Mouse (Mus musculus) kidney, postnatal 10 days (tissue): Measurements from ENCODE around the gene 1700057G04Rik.

ENCODE experiments used
- DNase-seq: peaks from one replicate; pipeline ENCODE4 v3.0.0; 2021; ENCODE audit warnings: mixed read lengths

The 1700057G04Rik gene

DNA sequence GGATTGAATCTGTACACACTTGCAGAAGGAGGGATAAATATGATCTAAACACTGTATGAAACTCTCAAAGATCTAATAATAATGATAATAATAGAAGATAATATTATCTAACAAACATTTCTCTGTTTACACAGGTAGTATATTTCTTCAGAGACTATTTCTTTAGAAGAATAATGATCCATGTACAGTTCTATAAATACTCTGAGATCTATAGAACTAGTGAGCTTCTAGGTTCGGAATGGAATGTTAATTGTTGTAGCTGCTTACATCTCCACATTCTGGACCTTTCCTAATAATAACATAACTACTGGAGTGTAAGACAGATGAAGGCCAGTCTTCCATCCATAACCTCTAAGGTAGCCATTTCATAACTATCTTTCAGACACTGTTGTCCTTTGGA lies at the start of gene 1700057G04Rik:
Gene 1700057G04Rik, plus strand, starts transcription at position 301 of the 400 bp plus-strand sequence.
- no peak for DNase-seq

DNA sequence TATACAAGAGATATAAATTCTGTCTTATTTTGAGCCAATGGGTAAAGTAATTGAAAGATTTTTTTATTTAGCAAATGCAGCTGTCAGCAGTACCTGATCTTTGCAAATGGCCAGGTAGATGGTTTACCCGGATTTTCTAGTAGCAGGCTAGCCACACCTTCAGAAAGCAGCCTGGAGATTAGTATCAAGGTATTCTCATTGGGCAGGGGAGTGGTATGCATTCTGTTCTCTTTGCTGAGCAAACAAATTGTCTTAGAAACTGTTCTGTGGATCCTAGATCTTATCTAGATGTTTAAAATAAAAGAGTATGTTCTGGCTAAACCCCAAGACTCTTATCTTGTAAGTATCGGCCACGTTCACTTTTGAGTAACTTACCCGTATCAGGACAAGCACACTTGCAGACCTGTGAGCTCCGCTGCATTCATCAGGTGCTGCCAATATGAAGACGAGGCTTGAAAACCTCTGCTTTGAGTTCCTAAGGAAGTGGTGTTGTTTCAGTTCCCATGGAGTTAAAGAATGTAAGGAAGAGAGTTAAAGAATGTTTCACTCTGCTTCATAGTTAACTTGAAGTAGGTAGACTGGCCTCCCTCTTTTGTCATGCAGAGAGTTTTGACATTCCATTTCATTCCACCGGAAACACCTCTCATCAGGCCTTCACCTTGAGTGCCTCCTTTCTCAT lies 48.6 kb upstream of the 1700057G04Rik start:
- DNase-seq = no peak

DNA sequence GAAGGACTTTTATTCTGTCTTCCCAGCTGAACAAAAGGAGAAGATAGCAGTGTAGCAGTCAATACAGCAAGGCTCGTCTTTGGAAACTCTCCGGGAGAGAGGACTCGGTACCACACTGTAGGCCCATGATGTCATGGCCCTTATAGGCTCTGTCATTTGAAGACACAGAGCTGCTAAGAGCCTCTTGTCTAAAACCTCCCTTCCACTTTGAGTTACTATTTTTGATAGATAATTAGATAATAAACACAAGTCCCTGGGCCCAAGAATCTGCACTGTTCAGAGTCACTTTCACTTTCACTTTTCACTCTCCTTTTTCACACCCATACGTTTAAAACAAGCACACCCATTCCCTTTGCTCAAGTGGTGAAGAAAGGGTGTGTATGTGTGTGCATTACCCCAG lies 43.5 kb upstream of the 1700057G04Rik start:
- no peak for DNase-seq

- no peak for DNase-seq
Measured at GRCm38 (mm10) chr9:92266558-92267171, 42.5 kb upstream of the 1700057G04Rik start.

GRCm38 (mm10) chr9:92267732-92268131 lies 41.4 kb upstream of the 1700057G04Rik start:
- no peak for DNase-seq

- DNase-seq = no peak
Measured at GRCm38 (mm10) chr9:92269829-92270404, 39.3 kb upstream of the 1700057G04Rik start.

- DNase-seq = peak; percentile 92
Measured at GRCm38 (mm10) chr9:92270927-92271326, 38.2 kb upstream of the 1700057G04Rik start.

GRCm38 (mm10) chr9:92272650-92273049 lies 36.5 kb upstream of the 1700057G04Rik start:
- no peak for DNase-seq

DNA sequence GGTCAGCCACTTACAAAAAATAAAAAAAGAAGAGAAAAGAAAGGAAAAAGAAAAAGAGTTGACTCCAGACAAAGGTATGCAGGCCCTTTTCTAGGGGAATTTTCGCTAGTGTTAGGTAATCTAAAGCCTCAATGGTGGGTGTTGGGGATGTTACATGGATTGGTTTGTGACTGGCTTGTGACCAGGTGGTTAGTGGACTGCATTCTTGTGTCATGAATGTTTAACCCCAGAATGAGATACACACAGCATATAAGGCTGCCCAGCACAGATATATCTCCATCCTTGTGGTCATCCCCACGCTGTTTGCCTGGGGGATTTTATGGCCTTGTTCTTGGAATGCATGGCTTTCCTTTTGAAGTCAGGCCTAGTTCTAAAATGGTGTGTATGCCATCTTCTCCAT lies 35.9 kb upstream of the 1700057G04Rik start:
- DNase-seq = no peak

- DNase-seq = peak; percentile 70
Measured at GRCm38 (mm10) chr9:92273956-92274762, 35.0 kb upstream of the 1700057G04Rik start.

GRCm38 (mm10) chr9:92275486-92276207 lies 33.5 kb upstream of the 1700057G04Rik start, which contains the start of gene Plscr2:
Plscr2 (plus strand) TSS chr9:92275602.
- peak; percentile 61 for DNase-seq

DNA sequence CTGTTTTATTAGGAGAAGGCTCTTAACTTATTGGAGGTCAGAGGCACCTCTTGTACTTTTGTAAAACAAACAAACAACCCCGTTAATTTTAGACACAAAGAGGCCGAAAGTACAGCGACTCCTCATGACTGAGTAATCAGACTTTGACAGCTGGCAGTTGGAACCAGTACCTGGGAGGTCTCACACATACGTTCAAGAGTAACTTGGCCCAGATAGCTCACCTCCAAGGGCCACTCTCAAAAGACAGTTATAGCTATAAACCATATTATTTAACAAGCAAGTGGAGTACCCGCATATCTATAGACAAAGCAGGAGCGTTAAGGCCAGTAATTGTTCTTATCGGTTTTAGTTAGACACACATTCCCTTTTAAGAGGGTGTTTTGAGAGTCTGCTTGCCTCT lies 32.8 kb upstream of the 1700057G04Rik start:
- peak; percentile 39 for DNase-seq

GRCm38 (mm10) chr9:92280048-92280447 lies 29.1 kb upstream of the 1700057G04Rik start:
- DNase-seq = no peak

GRCm38 (mm10) chr9:92282563-92283171 lies 26.5 kb upstream of the 1700057G04Rik start:
- DNase-seq = no peak

GRCm38 (mm10) chr9:92289675-92290074 lies 19.5 kb upstream of the 1700057G04Rik start:
- no peak for DNase-seq

DNA sequence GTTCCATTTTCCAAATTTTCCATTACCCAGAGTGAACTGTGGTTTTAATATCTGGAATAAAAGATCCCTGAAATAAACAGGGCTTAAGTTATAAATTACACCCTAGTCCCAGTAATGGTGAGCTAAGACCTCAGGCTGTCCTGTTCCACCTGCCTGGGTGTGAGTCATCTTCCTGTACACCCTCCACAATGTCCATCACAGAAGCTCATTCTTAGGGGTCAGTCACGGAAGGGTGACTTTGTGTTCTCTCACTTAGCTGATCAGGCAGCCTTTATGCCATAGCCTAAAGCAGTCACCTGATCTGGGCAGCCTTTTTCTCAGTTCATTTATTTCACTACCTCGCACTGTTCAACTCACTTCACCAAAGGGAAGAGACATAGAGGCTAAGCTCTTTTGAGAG lies 17.0 kb upstream of the 1700057G04Rik start:
- DNase-seq = peak; percentile 26

GRCm38 (mm10) chr9:92292922-92293321 lies 16.3 kb upstream of the 1700057G04Rik start:
- no peak for DNase-seq

DNA sequence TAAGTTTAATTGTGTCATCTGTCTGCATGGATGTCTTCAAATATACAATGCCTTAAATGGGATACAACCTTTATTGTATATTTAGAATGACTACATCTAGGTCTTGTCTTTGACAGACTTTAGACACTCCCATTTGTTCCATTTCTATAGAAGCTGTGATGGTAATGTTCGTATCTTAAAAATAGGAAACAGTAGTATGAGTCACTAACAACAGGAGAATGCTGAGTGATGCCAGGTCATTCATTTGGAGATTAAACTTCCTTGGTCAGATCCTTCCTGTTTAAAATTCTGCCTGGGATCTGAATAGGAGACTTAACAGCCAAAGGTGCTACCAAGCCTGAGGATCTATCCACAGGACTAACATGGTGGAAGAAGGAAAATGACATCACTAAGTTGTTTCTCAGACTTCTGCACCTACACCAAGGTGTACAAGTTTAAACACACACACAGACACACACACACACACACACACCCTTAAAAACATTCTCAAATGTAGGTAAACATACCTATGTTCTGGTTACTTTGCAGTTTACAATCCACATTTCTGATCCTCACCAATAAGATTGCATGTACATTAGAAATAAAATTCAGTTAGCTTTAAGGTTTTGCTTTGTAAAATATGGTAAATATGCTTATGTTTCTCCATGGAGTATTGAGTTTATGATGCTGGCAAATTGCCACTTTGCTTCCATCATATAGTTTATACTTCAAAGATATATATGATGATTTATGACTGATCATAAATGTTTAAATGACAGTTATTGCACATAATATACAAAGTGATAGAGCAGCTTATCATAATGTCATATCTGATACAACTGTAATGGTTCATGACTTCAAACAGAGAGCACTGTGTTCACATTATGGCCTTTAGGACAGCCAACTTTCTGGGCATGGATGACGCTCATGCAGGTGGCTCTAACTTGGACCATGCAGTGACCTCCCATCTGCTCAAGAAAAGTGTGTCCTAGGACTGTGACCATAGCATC lies 15.3 kb upstream of the 1700057G04Rik start:
- DNase-seq = no peak

DNA sequence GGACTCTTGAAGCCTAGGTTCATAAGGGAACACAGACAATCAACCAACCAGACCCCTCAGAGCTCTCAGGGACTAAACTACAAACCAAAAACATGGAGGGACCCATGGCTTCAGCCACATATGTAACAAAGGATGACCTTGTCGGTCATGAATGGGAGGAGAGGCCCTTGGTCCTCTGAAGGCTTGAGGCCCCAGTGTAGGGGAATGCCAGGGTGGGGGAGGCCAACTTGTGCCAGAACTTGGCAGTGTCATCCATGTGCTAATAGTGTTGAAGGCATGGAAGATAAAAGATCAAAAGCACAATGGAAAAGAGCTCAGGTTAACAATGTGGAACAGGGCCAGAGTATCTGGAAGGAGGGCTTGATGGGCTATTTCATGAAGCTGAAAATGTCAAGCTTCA lies 10.9 kb upstream of the 1700057G04Rik start:
- DNase-seq = no peak

DNA sequence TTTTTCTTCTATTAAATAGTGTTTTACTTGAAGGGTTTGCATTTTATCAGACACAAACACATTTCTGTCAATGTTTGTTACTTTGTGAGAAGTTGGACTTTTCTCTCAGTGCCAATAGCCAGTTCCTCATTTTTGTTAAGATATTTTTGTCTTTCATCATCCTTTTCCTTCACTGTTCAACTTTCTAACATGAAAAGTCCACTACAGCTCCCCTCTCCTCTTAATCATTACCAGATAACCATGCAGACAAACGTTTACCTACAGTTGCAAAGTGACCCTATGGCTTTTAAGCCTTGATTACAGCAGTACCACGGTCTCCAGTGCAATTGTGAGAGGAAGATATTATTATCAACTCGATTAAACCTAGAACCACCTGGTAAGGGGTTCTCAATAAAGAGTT lies 8.0 kb upstream of the 1700057G04Rik start:
- DNase-seq = no peak

DNA sequence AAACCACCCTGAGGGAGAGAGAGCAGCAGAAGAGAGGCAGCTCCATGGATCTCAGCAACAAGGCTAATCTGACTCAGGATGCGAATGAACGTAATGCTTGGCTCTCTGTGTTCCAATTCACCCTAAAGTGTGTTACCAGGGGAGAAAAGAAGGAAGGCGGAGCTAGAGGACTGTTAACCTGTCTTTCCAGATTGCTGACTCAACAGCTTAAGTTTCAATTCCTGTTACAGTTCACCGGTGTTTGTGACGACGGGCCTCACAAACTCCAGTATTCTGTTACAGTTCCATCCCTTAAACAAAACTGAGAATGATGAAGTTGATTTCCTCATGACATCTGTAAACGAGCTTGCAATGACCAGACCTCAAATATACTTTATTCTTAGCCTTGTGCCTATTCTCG lies 4.1 kb upstream of the 1700057G04Rik start:
- DNase-seq = no peak
